Mouse (Mus musculus) thymus, adult 2 months (tissue): ENCODE measurements around the gene Pdss2. TPM values are rescaled to one million over a fixed set of nuclear protein-coding genes. Genes with fewer than 3 reads are reported as not detected.

Experiments
- DNase-seq: peaks from one replicate; pipeline ENCODE4 v3.0.0; 2021
- H3K27ac ChIP-seq: fragments of 200-500 bp; 2 replicates; pipeline ENCODE4 v1.5.1; 2012; ENCODE audit warnings: low read length, control low read depth; ENCODE audit not compliant: control insufficient read depth, insufficient read depth
- H3K27me3 ChIP-seq: fragments of 200-500 bp; 2 replicates; pipeline ENCODE4 v1.6.1; 2012; ENCODE audit warnings: mild to moderate bottlenecking, low read length, moderate library complexity, mixed read lengths; ENCODE audit not compliant: control insufficient read depth, insufficient read depth
- H3K36me3 ChIP-seq: fragments of 200-500 bp; 2 replicates; pipeline ENCODE4 v1.6.1; 2012; ENCODE audit warnings: mild to moderate bottlenecking, low read length, moderate library complexity; ENCODE audit not compliant: control insufficient read depth, insufficient read depth
- H3K4me1 ChIP-seq: fragments of 200-500 bp; replicated peaks from 2 replicates; pipeline ENCODE4 v1.6.1; 2012; ENCODE audit warnings: low read length; ENCODE audit not compliant: control insufficient read depth, insufficient read depth
- H3K4me3 ChIP-seq: fragments of 200-500 bp; 2 replicates; pipeline ENCODE4 v1.5.1; 2012; ENCODE audit warnings: mild to moderate bottlenecking, low read length, control low read depth, moderate library complexity; ENCODE audit not compliant: control insufficient read depth, insufficient read depth
- CTCF ChIP-seq: fragments of 200-500 bp; IDR thresholded peaks from 2 replicates; pipeline ENCODE4 v1.5.1; 2012; ENCODE audit warnings: mild to moderate bottlenecking, control low read depth, low read length, moderate library complexity, borderline replicate concordance; ENCODE audit not compliant: control insufficient read depth, poor library complexity, insufficient read depth; ENCODE audit errors: extremely low read depth
- POLR2A ChIP-seq: fragments of 200-500 bp; IDR thresholded peaks from 2 replicates; pipeline ENCODE4 v1.6.1; 2012; ENCODE audit warnings: mild to moderate bottlenecking, low read length, control low read depth, moderate library complexity; ENCODE audit not compliant: control insufficient read depth, poor library complexity, insufficient read depth; ENCODE audit errors: extremely low read depth
- WGBS: fragments of 180-500 bp; shearing (Covaris S2); methylation state at CpG from one replicate; pipeline ENCODE4 v1.1.7; 2018; 5-methylcytosine and 5-hydroxymethylcytosine counted together
- polyA plus RNA-seq: library from polyadenylated mRNA; depleted of rRNA; stranded (reverse); fragments of >200 nt; gene quantifications from 2 replicates; pipeline ENCODE4 v1.2.3, GENCODE M21; 2012

The Pdss2 gene
- polyA plus RNA-seq, 1 experiment, result 10.5 TPM

DNA sequence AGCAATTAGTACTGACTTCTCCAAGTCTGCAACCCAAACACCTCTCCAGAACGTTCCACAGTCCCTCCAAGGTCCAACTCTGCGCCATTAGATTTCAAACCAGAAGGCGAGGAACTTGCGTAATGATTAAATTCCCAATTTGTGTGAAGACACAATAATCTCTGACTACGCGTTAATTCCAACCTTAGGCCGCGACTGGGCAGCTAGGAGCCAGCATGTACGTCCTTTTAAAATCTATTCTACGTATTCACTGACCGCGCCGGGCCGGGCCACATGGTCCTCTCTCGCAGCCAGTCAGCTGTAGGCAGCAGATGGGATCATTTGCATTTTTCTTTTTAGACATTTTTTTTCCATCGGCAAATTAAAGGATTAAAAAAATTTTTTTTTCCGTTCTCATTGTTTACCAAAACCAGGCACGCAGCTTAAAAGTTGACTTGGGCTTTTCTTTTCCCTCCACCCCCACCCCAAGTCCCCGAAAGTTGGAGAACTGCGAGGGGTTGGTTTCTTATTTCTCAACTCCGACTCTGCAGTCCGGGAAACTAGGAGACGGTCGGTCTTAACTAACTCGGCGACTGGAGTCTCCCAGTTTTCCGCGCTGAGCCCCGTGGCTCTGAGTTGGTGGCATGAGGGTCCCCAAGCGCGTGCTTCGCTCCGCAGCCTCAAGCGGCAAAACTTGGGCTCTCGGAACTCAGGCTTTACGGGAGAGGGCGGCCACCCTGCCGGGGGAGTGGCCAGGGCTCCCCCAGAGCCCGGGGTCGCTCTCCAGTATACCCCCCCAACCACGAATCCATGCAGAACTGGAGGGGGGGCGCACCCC is 256.8 kb downstream of the Pdss2 start:
- Histone ChIP-seq H3K36me3 (no peaks in the 10 kb centered on the region), H3K4me1 (peaks cover 2% of the 10 kb centered on the region; the same call in 1 of the 2 replicates), H3K27ac (no peak overlapping the region), H3K4me3 (peak overlapping the region; percentile 99), H3K27me3 (no peaks in the 10 kb centered on the region)
- DNase-seq, result peak; percentile 24
- WGBS, result 10% methylated on average over 42 of the region's 42 CpGs
- TF ChIP-seq POLR2A (no peak), CTCF (no peak)

- H3K27ac ChIP-seq, result no peak within 1 kb of the TSS
- WGBS, result under 1% methylated on average over 96 of the region's 101 CpGs
- H3K36me3 ChIP-seq, result no peaks in the 10 kb centered on the region
- TF ChIP-seq POLR2A (no peak), CTCF (no peak)
- H3K4me3 ChIP-seq, result peak within 1 kb of the TSS; percentile 99
- peaks cover 2% of the 10 kb centered on the region; the same call in 1 of the 2 replicates for H3K4me1 ChIP-seq
- H3K27me3 ChIP-seq, result no peaks in the 10 kb centered on the region
- DNase-seq, result peak; percentile 65
These were observed 257.6 kb downstream of the Pdss2 start, which contains the start of gene Bend3 for GRCm38 (mm10) chr10:43478751-43479435. Bend3 (plus strand) TSS chr10:43478831.

- Histone ChIP-seq H3K4me3 (peak overlapping the region; percentile 99), H3K4me1 (peaks cover 2% of the 10 kb centered on the region; the same call in 1 of the 2 replicates), H3K36me3 (no peaks in the 10 kb centered on the region), H3K27ac (no peak overlapping the region; the same call in 1 of the 2 replicates), H3K27me3 (no peaks in the 10 kb centered on the region)
- TF ChIP-seq CTCF, result peak; percentile 93
- TF ChIP-seq POLR2A, result no peak
- under 1% methylated on average over 101 of the region's 103 CpGs for WGBS
- DNase-seq, result peak; percentile 85
These were observed 258.3 kb downstream of the Pdss2 start for GRCm38 (mm10) chr10:43479436-43480157.

DNA sequence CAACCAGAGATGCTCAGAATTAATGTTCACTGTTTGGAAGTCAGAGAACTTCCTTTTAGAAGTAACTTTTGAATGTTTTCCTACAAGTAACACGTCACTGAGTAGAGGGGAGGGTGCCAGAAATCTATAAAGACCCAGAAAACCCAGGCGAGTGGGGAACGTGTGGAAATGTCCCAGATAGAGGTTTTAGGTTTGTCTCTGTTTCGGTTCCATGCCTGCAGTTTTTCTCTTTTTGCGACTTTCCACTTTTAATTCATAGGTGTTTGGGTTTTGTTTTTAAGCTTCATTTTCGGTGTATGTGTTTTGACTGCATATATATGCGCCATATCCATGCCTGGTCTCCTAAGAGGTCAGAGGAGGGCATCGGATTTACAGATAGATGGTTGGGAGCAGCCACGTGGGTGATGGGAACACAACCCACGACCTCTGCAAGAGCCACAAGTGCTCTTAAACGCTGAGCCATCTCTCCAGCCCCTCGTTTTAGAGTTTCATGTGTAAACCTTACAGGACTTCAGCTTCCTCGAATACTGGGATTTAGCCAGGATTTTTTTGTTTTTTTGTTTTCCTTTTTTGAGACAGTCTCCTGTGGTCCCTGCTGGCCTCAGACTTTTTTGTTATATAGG is 259.1 kb downstream of the Pdss2 start:
- 39% methylated on average over 13 of the region's 13 CpGs for WGBS

GRCm38 (mm10) chr10:43481179-43481578 is 259.9 kb downstream of the Pdss2 start:
- no peak for DNase-seq
- Histone ChIP-seq H3K27me3 (no peaks in the 10 kb centered on the region), H3K27ac (no peak overlapping the region), H3K4me1 (peaks cover 2% of the 10 kb centered on the region; the same call in 1 of the 2 replicates), H3K4me3 (no peak overlapping the region), H3K36me3 (no peaks in the 10 kb centered on the region)
- TF ChIP-seq POLR2A, result no peak
- no peak for TF ChIP-seq CTCF
- 92% methylated on average over 4 of the region's 4 CpGs for WGBS

More for the DNA sequence above, 259.1 kb downstream of the Pdss2 start:
- TF ChIP-seq POLR2A, result no peak
- TF ChIP-seq CTCF, result no peak
- DNase-seq, result no peak
- Histone ChIP-seq H3K27me3 (no peaks in the 10 kb centered on the region), H3K4me3 (peak overlapping the region; percentile 99), H3K36me3 (no peaks in the 10 kb centered on the region), H3K4me1 (peaks cover 2% of the 10 kb centered on the region; the same call in 1 of the 2 replicates), H3K27ac (no peak overlapping the region; the same call in 1 of the 2 replicates)

DNA sequence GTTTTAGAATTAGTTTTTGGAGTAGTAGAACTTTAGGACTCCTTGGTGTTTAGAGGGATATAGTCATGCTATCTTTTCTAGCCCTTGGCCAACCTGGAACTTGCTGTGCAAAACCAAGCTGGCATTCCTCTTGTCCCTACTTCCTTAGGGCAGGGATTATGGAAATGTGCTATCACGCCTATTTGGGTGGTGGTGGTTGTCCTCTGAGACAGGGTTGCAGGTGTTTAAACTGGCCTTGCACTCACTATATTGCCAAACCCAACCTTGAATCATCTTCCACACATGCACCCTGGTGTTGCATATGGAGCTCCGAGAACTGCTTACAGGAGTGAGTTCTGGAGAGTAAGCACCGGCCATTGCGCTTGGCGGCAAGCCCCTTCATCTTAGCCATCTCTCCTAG is 260.7 kb downstream of the Pdss2 start:
- peaks cover 2% of the 10 kb centered on the region; the same call in 1 of the 2 replicates for H3K4me1 ChIP-seq
- no peak overlapping the region for H3K4me3 ChIP-seq
- 96% methylated on average over 5 of the region's 5 CpGs for WGBS
- H3K27ac ChIP-seq, result no peak overlapping the region
- TF ChIP-seq CTCF (no peak), POLR2A (no peak)
- no peak for DNase-seq
- H3K27me3 ChIP-seq, result no peaks in the 10 kb centered on the region
- H3K36me3 ChIP-seq, result no peaks in the 10 kb centered on the region
